Mouse (Mus musculus): ENCODE measurements at regions not wholly inside any gene's neighbourhood (a gene's known extent, or its start where the extent isn't known, plus 50 kb on each side); places are given as distances from the start of the nearest gene placed in this dataset.

- no peak for TF ChIP-seq CTCF (IDR thresholded peaks at IDR 0.05; ENCODE audit: extremely low read depth, insufficient read depth, low read length)
- no peak for TF ChIP-seq POLR2A (IDR thresholded peaks at IDR 0.05; ENCODE audit: extremely low read depth, insufficient read depth, low read length)
Observed at GRCm38 (mm10) chr13:46026018-46026417, 61.2 kb upstream of the Atxn1 start.

Measured in cortical plate, adult 2 months (tissue).